Mouse (Mus musculus) small intestine, adult 2 months (tissue): ENCODE measurements around the gene Rnf115. TPM values are rescaled to one million over a fixed set of nuclear protein-coding genes. Genes with fewer than 3 reads are reported as not detected.
A peak's percentile ranks its signal among the peaks of the same experiment; 100 is the strongest.

Experiments
- H3K27ac ChIP-seq: fragments of 200-500 bp; 2 replicates; pipeline ENCODE4 v1.5.1; 2012; ENCODE audit warnings: low read depth, low read length, control low read depth, inconsistent platforms; ENCODE audit not compliant: insufficient read depth
- H3K27me3 ChIP-seq: fragments of 200-500 bp; 2 replicates; pipeline ENCODE4 v1.6.1; 2012; ENCODE audit warnings: mild to moderate bottlenecking, moderate library complexity, low read length, inconsistent platforms; ENCODE audit not compliant: control insufficient read depth, insufficient read depth
- H3K36me3 ChIP-seq: fragments of 200-500 bp; 2 replicates; pipeline ENCODE4 v1.6.1; 2012; ENCODE audit warnings: mild to moderate bottlenecking, low read length, control low read depth, inconsistent platforms; ENCODE audit not compliant: control insufficient read depth, insufficient read depth
- H3K4me1 ChIP-seq: fragments of 200-500 bp; 2 replicates; pipeline ENCODE4 v1.6.1; 2012; ENCODE audit warnings: low read length, inconsistent platforms, mixed read lengths; ENCODE audit not compliant: control insufficient read depth, insufficient read depth, insufficient read length
- H3K4me3 ChIP-seq: fragments of 200-500 bp; 2 replicates; pipeline ENCODE4 v1.5.1; 2012; ENCODE audit warnings: low read depth, mild to moderate bottlenecking, control low read depth, inconsistent platforms, low read length, moderate library complexity
- CTCF ChIP-seq: fragments of 200-500 bp; IDR thresholded peaks from 2 replicates; pipeline ENCODE4 v1.5.1; 2012; ENCODE audit warnings: low read depth, mild to moderate bottlenecking, control low read depth, inconsistent platforms, low read length, moderate library complexity, mixed read lengths; ENCODE audit not compliant: insufficient replicate concordance, insufficient read length; ENCODE audit errors: extremely low read depth
- POLR2A ChIP-seq: fragments of 200-500 bp; IDR thresholded peaks from 2 replicates; pipeline ENCODE4 v1.6.1; 2012; ENCODE audit warnings: low read depth, mild to moderate bottlenecking, control low read depth, inconsistent platforms, low read length, moderate library complexity
- whole genome bisulfite sequencing: fragments of 180-500 bp; shearing (Covaris S2); methylation state at CpG from one replicate; pipeline ENCODE4 v1.1.7; 2018; 5-methylcytosine and 5-hydroxymethylcytosine counted together
- polyA plus RNA-seq: library from polyadenylated mRNA; depleted of rRNA; stranded (reverse); fragments of >200 nt; gene quantifications from 2 replicates; pipeline ENCODE4 v1.2.3, GENCODE M21; 2012; rRNA removed

Gene Rnf115
- polyA plus RNA-seq, 1 experiment: 17.7 TPM

DNA sequence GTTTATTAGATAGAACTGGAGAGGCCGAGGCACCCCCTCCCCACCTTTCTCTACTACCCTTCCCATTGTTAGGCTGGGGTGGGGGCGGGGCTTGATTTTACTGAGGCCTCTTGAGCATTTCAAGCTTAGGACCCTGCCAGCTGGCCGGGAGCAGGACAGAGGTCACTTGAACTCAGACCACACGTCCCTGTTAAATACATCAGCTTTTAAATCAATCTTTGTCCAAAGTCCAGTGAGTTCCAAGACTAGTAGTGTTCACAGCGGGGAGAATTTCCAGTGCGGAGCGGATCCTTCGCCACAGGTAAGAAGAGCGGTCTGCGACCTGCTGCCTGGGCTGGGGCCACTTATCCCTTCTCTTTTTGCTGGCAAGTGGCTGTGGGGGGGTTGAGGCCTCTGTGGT lies 102.4 kb downstream of the Rnf115 start:
- H3K36me3 ChIP-seq: peaks cover 3% of the 10 kb centered on the region; the same call in 1 of the 2 replicates
- H3K27ac ChIP-seq: peak overlapping the region; percentile 90
- H3K4me1 ChIP-seq: peaks cover 16% of the 10 kb centered on the region; the same call in 1 of the 2 replicates
- H3K27me3 ChIP-seq: no peaks in the 10 kb centered on the region
- WGBS: 63% methylated on average over 10 of the region's 10 CpGs
- H3K4me3 ChIP-seq: peak overlapping the region; percentile 68
- TF ChIP-seq POLR2A (no peak; the same call in 1 of the 2 replicates), CTCF (no peak)

DNA sequence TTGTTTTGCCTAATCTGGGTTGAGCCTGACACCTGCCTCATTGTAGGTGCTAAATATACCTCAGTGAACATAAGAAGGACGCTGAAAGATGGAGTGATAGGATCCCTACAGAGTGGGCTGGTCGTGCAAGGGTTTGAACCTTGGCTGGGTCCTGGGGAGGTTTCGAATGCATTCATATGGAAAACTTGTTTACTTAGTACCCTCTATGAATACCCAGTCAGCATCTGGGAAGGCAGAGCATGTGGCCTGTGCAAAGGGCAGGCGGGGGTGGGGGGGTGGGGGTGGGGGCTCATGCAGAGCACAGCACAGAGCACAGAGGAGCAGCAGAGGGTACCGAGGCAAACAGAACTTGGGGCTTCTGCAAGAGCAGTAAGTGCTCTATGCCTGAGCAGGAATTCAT lies 105.5 kb downstream of the Rnf115 start:
- Histone ChIP-seq H3K27ac (peak overlapping the region; percentile 57; the same call in 1 of the 2 replicates), H3K36me3 (peaks cover 10% of the 10 kb centered on the region; the same call in 1 of the 2 replicates), H3K4me3 (peak overlapping the region; percentile 5; the same call in 1 of the 2 replicates), H3K27me3 (no peaks in the 10 kb centered on the region), H3K4me1 (peaks cover 21% of the 10 kb centered on the region; the same call in 1 of the 2 replicates)
- no peak for TF ChIP-seq CTCF
- TF ChIP-seq POLR2A: no peak
- 74% methylated on average over 5 of the region's 5 CpGs for WGBS

DNA sequence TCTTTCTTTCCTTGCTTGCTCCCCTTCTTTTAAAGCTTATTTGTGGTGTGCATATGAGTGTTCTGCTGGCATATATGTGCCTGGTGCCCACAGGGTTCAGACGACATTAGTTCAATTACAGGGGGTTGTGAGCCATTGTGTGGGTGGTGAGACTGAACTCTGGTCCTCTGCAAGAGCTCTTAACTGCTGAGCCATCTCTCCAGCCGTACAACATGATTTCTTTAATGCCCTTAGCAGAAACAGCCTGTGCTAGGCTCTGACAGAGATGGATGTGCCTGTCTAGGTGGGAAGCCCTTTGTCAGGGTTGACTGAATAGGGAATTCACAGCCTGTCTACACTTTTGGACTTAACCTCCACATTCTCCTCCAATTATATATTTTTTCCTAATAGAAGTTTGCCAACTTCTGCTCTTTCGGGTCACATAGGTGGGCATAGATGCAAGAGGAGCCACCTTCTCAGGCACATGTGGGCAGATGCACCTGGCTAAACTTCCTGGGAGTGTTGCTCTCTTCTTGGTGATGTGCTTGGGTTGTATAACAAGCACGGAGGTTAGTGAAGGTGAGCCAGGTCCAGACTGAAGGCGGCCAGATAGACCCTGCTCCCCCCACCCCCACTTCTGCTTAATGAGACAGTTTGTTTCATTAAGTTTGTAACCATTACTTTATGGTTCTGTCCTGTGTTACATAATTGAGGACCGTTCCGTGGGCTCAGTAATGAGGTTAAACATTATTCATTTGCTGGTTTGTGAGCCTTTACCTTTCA lies 107.3 kb downstream of the Rnf115 start:
- no peak for TF ChIP-seq CTCF
- TF ChIP-seq POLR2A: no peak
- Histone ChIP-seq H3K36me3 (peaks cover 10% of the 10 kb centered on the region; the same call in 1 of the 2 replicates), H3K4me1 (peaks cover 17% of the 10 kb centered on the region; the same call in 1 of the 2 replicates), H3K27me3 (no peaks in the 10 kb centered on the region), H3K27ac (peak overlapping the region; percentile 85), H3K4me3 (peak overlapping the region; percentile 5; the same call in 1 of the 2 replicates)
- WGBS: 57% methylated on average over 7 of the region's 7 CpGs

DNA sequence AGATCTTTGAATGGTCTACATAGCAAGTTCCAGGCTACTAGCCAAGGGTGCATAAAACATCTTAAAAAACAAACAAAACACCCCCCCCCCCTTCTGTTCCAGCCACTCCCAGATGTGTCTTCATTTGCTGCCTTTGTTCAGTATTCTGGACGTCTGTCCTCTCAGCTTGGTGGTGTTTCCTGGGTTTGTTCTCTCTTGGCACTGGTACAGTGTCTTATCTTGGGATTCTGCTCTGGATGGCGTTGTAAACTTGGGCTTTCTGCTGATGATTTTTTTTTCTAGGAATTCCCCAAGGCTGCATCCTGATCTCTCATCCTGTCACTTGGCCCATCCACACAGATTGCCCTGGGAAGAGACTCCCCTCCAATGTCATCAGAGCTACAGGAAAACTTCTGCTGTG lies 109.0 kb downstream of the Rnf115 start:
- no peak overlapping the region for H3K27ac ChIP-seq
- H3K4me1 ChIP-seq: peaks cover 20% of the 10 kb centered on the region; the same call in 1 of the 2 replicates
- no peak for TF ChIP-seq POLR2A
- no peak for TF ChIP-seq CTCF
- no peaks in the 10 kb centered on the region for H3K27me3 ChIP-seq
- no peak overlapping the region for H3K4me3 ChIP-seq
- 16% methylated on average over 2 of the region's 2 CpGs for WGBS
- peaks cover 10% of the 10 kb centered on the region; the same call in 1 of the 2 replicates for H3K36me3 ChIP-seq

DNA sequence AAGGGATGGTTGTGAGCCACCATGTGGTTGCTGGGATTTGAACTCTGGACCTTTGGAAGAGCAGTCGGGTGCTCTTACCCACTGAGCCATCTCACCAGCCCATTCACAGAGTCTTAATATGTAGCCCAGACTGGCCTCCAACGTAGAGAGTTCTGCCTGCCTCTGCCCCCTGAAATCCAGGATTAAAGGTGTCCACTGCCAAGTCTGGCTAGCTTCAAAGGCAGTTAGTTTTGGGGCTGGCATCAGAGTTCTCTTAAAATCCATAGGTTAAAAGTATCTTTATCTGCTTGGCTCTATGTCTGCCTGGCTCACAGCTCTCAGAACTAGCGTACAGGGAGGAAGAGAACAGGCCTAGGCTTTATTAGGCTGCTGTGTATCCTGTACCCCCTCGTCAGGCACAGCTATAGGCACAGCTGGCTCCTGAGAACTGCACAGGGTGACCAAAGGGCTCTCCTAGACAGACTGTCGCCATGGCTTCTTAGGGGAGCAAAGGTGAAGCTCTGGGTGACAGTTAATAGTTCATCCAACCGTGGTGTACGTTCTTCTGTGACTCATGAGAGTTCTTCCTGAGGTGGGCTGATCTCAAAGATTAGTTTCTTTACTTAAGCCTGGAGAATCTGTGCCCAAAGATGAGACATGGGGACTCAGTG lies 111.7 kb downstream of the Rnf115 start:
- 39% methylated on average over 7 of the region's 7 CpGs for WGBS
- TF ChIP-seq POLR2A (no peak; the same call in 1 of the 2 replicates), CTCF (no peak)
- Histone ChIP-seq H3K4me1 (peaks cover 14% of the 10 kb centered on the region; the same call in 1 of the 2 replicates), H3K27ac (peak overlapping the region; percentile 90), H3K36me3 (peaks cover 7% of the 10 kb centered on the region; the same call in 1 of the 2 replicates), H3K27me3 (no peaks in the 10 kb centered on the region), H3K4me3 (no peak overlapping the region)

Other genes starting within 250 kb of the Rnf115 start
- gene Hfe2, start 202.5 kb upstream of the Rnf115 start, polyA plus RNA-seq: 0.06 TPM in 1 of 2 replicates, not detected in the other
- 167 and 384 TPM in 2 replicates for gene Txnip, start 169.7 kb upstream of the Rnf115 start, polyA plus RNA-seq
- not detected in 2 replicates for gene Gm16253, start 150.7 kb upstream of the Rnf115 start, polyA plus RNA-seq
- gene Polr3gl, start 133.5 kb upstream of the Rnf115 start, polyA plus RNA-seq: 3.4 and 7.9 TPM in 2 replicates
- 0.44 and 0.63 TPM in 2 replicates for gene Ankrd34a, start 131.0 kb upstream of the Rnf115 start, polyA plus RNA-seq
- 2.9 and 7.6 TPM in 2 replicates for gene Lix1l, start 126.5 kb upstream of the Rnf115 start, polyA plus RNA-seq
- gene Rbm8a, start 97.7 kb upstream of the Rnf115 start, polyA plus RNA-seq: 1.4 and 5.8 TPM in 2 replicates
- gene Pex11b, start 92.3 kb upstream of the Rnf115 start, polyA plus RNA-seq: 11.0 and 21.1 TPM in 2 replicates
- gene Gm42957, start 92.2 kb upstream of the Rnf115 start, polyA plus RNA-seq: 0.05 TPM in 1 of 2 replicates, not detected in the other
- 0.49 and 0.53 TPM in 2 replicates for gene Itga10, start 82.1 kb upstream of the Rnf115 start, polyA plus RNA-seq
- 0.74 and 1.8 TPM in 2 replicates for gene Ankrd35, start 57.5 kb upstream of the Rnf115 start, polyA plus RNA-seq
- 10.1 and 17.9 TPM in 2 replicates for gene Pias3, start 31.3 kb upstream of the Rnf115 start, polyA plus RNA-seq
- 0.70 and 1.2 TPM in 2 replicates for gene Nudt17, start 19.1 kb upstream of the Rnf115 start, polyA plus RNA-seq
- gene Polr3c, start within 50 bp of the Rnf115 start, polyA plus RNA-seq: 20.0 and 47.6 TPM in 2 replicates
- gene Pdzk1, start 101.6 kb downstream of the Rnf115 start, polyA plus RNA-seq: 11.4 and 58.3 TPM in 2 replicates
- gene Cd160, start 101.7 kb downstream of the Rnf115 start, polyA plus RNA-seq: 2.4 and 3.4 TPM in 2 replicates
- 0.53 and 0.62 TPM in 2 replicates for gene Gja5, start 177.0 kb downstream of the Rnf115 start, polyA plus RNA-seq
- 11.5 and 23.5 TPM in 2 replicates for gene Gpr89, start 177.7 kb downstream of the Rnf115 start, polyA plus RNA-seq
- not detected in 2 replicates for gene Gja8, start 198.4 kb downstream of the Rnf115 start, polyA plus RNA-seq